Mouse (Mus musculus) forebrain, embryonic 15.5 days (tissue): ENCODE data around the gene Rnf24. TPM values are rescaled to one million over a fixed set of nuclear protein-coding genes. Genes with fewer than 3 reads are reported as not detected.
A peak's percentile ranks its signal among the peaks of the same experiment; 100 is the strongest.

Source experiments
- ATAC-seq: fragments of 200-750 bp; cut with Nextera tagmentation; replicated peaks from 2 replicates; pipeline ENCODE4 v1.8.0; 2017; ENCODE audit warnings: mild to moderate bottlenecking, moderate TSS enrichment, moderate library complexity
- H3K27ac ChIP-seq: fragments of 300-500 bp; sonication (generic); replicated peaks from 2 replicates; pipeline ENCODE4 v1.5.1; 2015; ENCODE audit warnings: mild to moderate bottlenecking, inconsistent platforms
- H3K27me3 ChIP-seq: fragments of 300-500 bp; sonication (generic); 2 replicates; pipeline ENCODE4 v1.6.1; 2015; ENCODE audit warnings: inconsistent platforms
- H3K36me3 ChIP-seq: fragments of 300-500 bp; sonication (generic); 2 replicates; pipeline ENCODE4 v1.6.1; 2015; ENCODE audit warnings: mild to moderate bottlenecking, inconsistent platforms
- H3K4me1 ChIP-seq: fragments of 300-500 bp; sonication (generic); 2 replicates; pipeline ENCODE4 v1.6.1; 2015; ENCODE audit warnings: inconsistent platforms
- H3K4me2 ChIP-seq: fragments of 300-500 bp; sonication (generic); replicated peaks from 2 replicates; pipeline ENCODE4 v1.6.1; 2015; ENCODE audit warnings: mild to moderate bottlenecking, inconsistent platforms
- H3K4me3 ChIP-seq: fragments of 300-500 bp; sonication (generic); 2 replicates; pipeline ENCODE4 v1.5.1; 2015; ENCODE audit warnings: mild to moderate bottlenecking, inconsistent platforms
- H3K9ac ChIP-seq: fragments of 300-500 bp; sonication (generic); replicated peaks from 2 replicates; pipeline ENCODE4 v1.6.1; 2015; ENCODE audit warnings: mild to moderate bottlenecking, inconsistent platforms
- H3K9me3 ChIP-seq: fragments of 300-500 bp; sonication (generic); 2 replicates; pipeline ENCODE4 v1.6.1; 2016; ENCODE audit warnings: inconsistent platforms
- WGBS: fragments of 180-500 bp; shearing (Covaris S2); methylation state at CpG from one replicate; pipeline ENCODE4 v1.1.7; 2015; ENCODE audit warnings: mixed read lengths; 5-methylcytosine and 5-hydroxymethylcytosine counted together
- microRNA-seq: library from miRNA; unstranded; fragments of <30 nt; microRNA quantifications from one replicate; pipeline ENCODE4, GENCODE M21; 2016
- polyA plus RNA-seq: library from polyadenylated mRNA; unstranded; fragments of >200 nt; fragmentation: Nextera tagmentation; extraction: Ambion mirVana; gene quantifications from 2 replicates; pipeline ENCODE4 v1.2.1, GENCODE M21; 2015

Gene Rnf24
- polyA plus RNA-seq, 1 experiment from 2014 or later = 20.6 TPM

DNA sequence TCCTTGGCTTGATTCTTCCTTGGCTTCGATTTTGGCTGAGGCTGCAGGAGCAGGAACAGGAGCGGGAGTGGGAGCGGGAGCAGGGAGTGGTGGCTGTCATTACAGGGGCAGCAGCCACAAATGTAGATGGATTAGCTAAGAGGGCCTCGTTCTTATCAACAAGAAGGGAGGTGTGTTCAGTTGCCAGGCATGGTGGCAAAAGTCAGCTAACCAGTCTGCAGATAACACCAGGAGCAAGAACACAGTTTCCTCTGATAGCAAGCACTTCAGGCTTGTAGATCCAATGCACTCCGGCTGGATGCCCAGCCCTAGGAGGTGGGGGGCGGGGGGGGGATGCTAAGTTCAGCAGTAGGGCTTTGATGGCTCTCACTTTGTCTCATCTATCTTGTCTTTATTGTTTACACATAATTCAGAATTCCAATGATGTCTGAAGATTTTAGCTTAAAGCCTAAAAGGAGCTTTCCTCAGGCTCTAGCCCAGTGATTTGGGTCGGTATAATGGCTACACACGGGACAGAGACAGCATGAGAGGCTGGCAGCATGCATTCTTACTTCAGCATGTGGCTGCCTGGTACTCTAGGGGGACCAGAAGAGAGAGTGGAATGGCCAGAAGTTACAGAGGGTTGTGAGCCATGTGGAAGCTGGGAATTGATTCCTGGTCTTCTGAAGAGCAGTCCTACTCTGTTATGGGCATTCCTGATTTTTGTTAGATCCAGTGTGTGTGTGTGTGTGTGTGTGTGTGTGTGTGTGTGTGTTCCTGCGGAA lies 92.0 kb downstream of the Rnf24 start:
- no peak for ATAC-seq
- Histone ChIP-seq H3K4me3 (no peak overlapping the region), H3K27ac (0 out of 2 replicates have a peak overlapping the region, but pooled peaks have one; percentile 7), H3K9ac (no peak overlapping the region), H3K27me3 (no peaks in the 10 kb centered on the region), H3K4me2 (no peak overlapping the region), H3K4me1 (peaks cover 37% of the 10 kb centered on the region), H3K9me3 (no peaks in the 10 kb centered on the region), H3K36me3 (no peaks in the 10 kb centered on the region)
- 62% methylated on average over 9 of the region's 9 CpGs for WGBS

DNA sequence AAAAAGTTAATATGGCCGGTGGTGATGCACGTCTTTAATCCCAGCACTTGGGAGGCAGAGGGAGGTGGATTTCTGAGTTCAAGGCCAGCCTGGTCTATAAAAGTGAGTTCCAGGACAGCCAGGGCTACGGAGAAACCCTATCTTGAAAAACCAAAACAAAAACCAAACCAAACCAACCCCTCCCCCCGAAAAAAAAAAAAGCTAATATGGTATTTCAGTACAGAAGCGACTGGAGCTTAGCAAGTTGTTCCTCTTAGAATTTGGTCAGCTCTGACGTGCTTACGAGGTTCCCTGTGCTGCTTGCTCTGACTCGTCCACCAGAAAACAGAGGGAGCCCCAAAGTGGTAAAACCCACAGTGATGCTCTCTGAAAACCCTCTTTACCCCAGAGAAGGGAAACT lies 94.0 kb downstream of the Rnf24 start:
- H3K4me3 ChIP-seq = no peak overlapping the region
- 81% methylated on average over 8 of the region's 8 CpGs for WGBS
- H3K27me3 ChIP-seq = no peaks in the 10 kb centered on the region
- H3K27ac ChIP-seq = no peak overlapping the region
- H3K9me3 ChIP-seq = no peaks in the 10 kb centered on the region
- peaks cover 20% of the 10 kb centered on the region for H3K4me1 ChIP-seq
- H3K36me3 ChIP-seq = no peaks in the 10 kb centered on the region
- no peak overlapping the region for H3K4me2 ChIP-seq
- no peak overlapping the region for H3K9ac ChIP-seq
- ATAC-seq = no peak

DNA sequence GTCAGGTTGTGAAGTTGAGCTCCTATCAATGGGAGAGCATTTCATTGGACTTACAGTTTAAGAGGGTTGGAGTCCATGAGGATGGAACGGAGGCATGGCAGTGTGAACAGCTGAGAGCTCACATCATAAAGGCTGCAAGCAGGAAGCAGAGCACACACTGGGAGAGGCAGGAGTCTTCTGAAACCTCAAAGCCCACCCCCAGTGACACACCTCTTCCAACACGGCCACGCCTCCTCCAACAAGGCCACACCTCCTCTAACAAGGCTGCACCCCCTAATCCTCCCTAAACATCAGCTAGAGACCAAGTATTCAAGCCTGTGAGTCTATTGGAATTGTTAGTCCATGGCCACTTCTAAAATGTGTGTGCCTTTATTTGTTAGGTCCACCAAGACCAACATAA lies 97.0 kb downstream of the Rnf24 start:
- Histone ChIP-seq H3K4me1 (peaks cover 4% of the 10 kb centered on the region; the same call in 1 of the 2 replicates), H3K4me3 (no peak overlapping the region), H3K9ac (no peak overlapping the region), H3K36me3 (no peaks in the 10 kb centered on the region), H3K4me2 (no peak overlapping the region), H3K27ac (no peak overlapping the region), H3K27me3 (no peaks in the 10 kb centered on the region), H3K9me3 (no peaks in the 10 kb centered on the region)
- WGBS = 59% methylated on average over 3 of the region's 3 CpGs
- no peak for ATAC-seq

DNA sequence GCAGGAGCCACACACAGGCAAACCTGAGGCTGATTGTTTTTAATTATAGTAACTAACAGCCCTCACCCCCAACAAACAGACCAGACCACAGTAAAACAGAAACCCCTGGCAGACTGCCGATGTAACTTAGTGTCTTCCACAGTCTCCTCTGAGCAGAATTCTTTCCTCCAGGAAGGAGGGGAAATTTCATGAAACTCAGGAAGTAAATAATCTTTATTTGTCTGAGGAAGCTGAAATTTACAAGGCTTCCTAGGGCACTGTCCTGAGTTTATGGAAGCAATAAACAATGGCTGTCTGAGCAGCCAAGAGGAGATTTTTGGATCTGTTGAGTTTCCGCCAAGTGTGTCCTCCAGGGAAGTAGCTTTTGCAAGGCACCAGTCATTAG lies 98.4 kb downstream of the Rnf24 start:
- Histone ChIP-seq H3K4me2 (no peak overlapping the region), H3K9me3 (no peaks in the 10 kb centered on the region), H3K9ac (no peak overlapping the region), H3K27ac (no peak overlapping the region), H3K36me3 (no peaks in the 10 kb centered on the region), H3K4me1 (no peaks in the 10 kb centered on the region), H3K4me3 (no peak overlapping the region), H3K27me3 (no peaks in the 10 kb centered on the region)
- no peak for ATAC-seq
- WGBS = 81% methylated on average over 2 of the region's 2 CpGs

DNA sequence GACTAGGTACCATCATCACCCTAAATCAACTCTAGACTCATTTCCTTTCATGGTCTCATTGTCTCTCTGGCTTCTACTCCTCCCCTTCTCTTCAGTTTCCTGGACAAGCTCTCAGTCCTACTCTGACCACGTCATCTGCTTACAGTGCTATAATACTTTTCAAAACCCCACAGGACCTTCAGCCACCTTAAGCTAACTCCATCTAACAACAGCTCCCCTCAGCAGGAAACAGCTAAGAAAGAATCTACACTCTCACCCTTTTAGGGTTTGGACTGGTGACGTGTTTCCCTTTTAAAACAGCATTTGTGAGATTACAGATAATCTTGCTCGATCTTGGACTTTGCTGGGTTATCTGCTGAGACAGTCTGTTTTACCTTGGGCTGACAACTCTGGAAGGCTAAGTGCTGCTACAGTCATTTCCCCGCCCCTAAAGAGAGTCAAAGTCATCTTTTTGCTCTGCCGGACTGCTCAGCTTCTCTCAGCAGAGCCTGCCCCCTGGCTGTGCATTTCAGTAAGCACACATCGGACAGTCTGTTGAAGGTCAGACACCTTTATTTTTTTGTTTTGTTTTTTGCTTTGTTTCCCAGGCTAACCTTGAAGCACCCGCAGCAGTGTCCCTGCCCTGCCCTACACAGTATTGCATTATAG lies 98.9 kb downstream of the Rnf24 start:
- whole genome bisulfite sequencing = 36% methylated on average over 7 of the region's 7 CpGs
- Histone ChIP-seq H3K36me3 (no peaks in the 10 kb centered on the region), H3K27ac (no peak overlapping the region), H3K9ac (no peak overlapping the region), H3K4me2 (no peak overlapping the region), H3K9me3 (no peaks in the 10 kb centered on the region), H3K27me3 (no peaks in the 10 kb centered on the region), H3K4me1 (no peaks in the 10 kb centered on the region), H3K4me3 (no peak overlapping the region)
- no peak for ATAC-seq

Small RNAs within 50 kb of the gene (microRNA-seq; reads per million reads assigned to microRNA genes)
- gene Mir103-2 = 45.7 reads per million, percentile 42 among the genes with 10 or more reads in this experiment

Other genes starting within 250 kb of the Rnf24 start
- gene Hspa12b, start 225.6 kb downstream of the Rnf24 start, polyA plus RNA-seq = 3.7 TPM in 2 replicates
- gene Gm11037, start 219.4 kb downstream of the Rnf24 start, polyA plus RNA-seq = not detected in 2 replicates
- gene 1700037H04Rik, start 192.8 kb downstream of the Rnf24 start, polyA plus RNA-seq = 88.7 and 95.4 TPM in 2 replicates
- 18.8 and 19.7 TPM in 2 replicates for gene Cenpb, start 172.8 kb downstream of the Rnf24 start, polyA plus RNA-seq
- 36.4 and 37.9 TPM in 2 replicates for gene Cdc25b, start 165.9 kb downstream of the Rnf24 start, polyA plus RNA-seq
- gene Spef1, start 165.6 kb downstream of the Rnf24 start, polyA plus RNA-seq = 13.0 and 13.2 TPM in 2 replicates
- gene Ap5s1, start 145.8 kb downstream of the Rnf24 start, polyA plus RNA-seq = 36.5 and 37.0 TPM in 2 replicates
- gene Mavs, start 118.8 kb downstream of the Rnf24 start, polyA plus RNA-seq = 5.9 and 6.4 TPM in 2 replicates
- 36.4 and 37.0 TPM in 2 replicates for gene Pank2, start 90.4 kb downstream of the Rnf24 start, polyA plus RNA-seq
- gene Smox, start 138.6 kb upstream of the Rnf24 start, polyA plus RNA-seq = 55.6 and 63.3 TPM in 2 replicates
- 0.09 and 0.11 TPM in 2 replicates for gene Adra1d, start 209.4 kb upstream of the Rnf24 start, polyA plus RNA-seq